9 mouse cellular contexts compared by ENCODE assay signal in genomic region chr5:31810796-31811662, GRCm38 (mm10).
DNase-seq lines count a peak whose midpoint lies in the region; ATAC-seq lines count a peak whose summit lies in the region.
"Had no signal": no experiment of that assay in that cellular context is flagged by ENCODE, and none has a peak within 500 bp of the region (broad histone marks: within the 10 kb centered on the region; RNA-seq: fewer than 3 reads in every experiment).

No protein-coding gene starts in this region.

- no peaks in the 10 kb centered on the region for H3K36me3 ChIP-seq in liver, embryonic 15.5 days (replicated peaks)
- H3K36me3 ChIP-seq in hindbrain, embryonic 12.5 days = no peaks in the 10 kb centered on the region
- H3K36me3 ChIP-seq: midbrain, embryonic 12.5 days had no signal

- no peak for ATAC-seq in cerebellum, adult (ENCODE audit: insufficient number of reproducible peaks, low FRiP score, low TSS enrichment)
- ATAC-seq in liver, embryonic 15.5 days (ENCODE audit: insufficient read depth) = peak; percentile 49; the same call in 1 of the 2 replicates
- ATAC-seq in hindbrain, embryonic 12.5 days (ENCODE audit: low FRiP score) = no peak
- no peak; the same call in 1 of the 2 replicates for ATAC-seq in frontal cortex, adult (ENCODE audit: low TSS enrichment)

- H3K27ac ChIP-seq in liver, embryonic 15.5 days (replicated peaks) = no peak overlapping the region
- no peak overlapping the region for H3K27ac ChIP-seq in hindbrain, embryonic 12.5 days
- H3K27ac ChIP-seq: midbrain, embryonic 12.5 days had no signal

- H3K9ac ChIP-seq in liver, embryonic 15.5 days = no peak overlapping the region
- H3K9ac ChIP-seq in hindbrain, embryonic 12.5 days = no peak overlapping the region
- H3K9ac ChIP-seq: midbrain, embryonic 12.5 days had no signal

- no peaks in the 10 kb centered on the region for H3K9me3 ChIP-seq in liver, embryonic 15.5 days (replicated peaks)
- H3K9me3 ChIP-seq in hindbrain, embryonic 12.5 days (replicated peaks) = no peaks in the 10 kb centered on the region
- H3K9me3 ChIP-seq: midbrain, embryonic 12.5 days had no signal

- intact Hi-C loops in heart, postnatal 36 days (cut with DNase I) = no loop called here

- 33% methylated on average over 12 of the region's 12 CpGs for WGBS in liver, embryonic 15.5 days (ENCODE audit: insufficient replicate concordance)
- WGBS in hindbrain, embryonic 12.5 days = 58% methylated on average over 12 of the region's 12 CpGs

- peak; percentile 12 for DNase-seq in cerebellum, adult 8-10 months
- DNase-seq in right cerebral cortex, postnatal 14 days = peak; percentile 19
- DNase-seq in right cerebral cortex, postnatal 4 days = no peak
- peak; percentile 24 to 41 for DNase-seq in heart, postnatal 36 days

- H3K4me1 ChIP-seq in liver, embryonic 15.5 days (replicated peaks) = peaks cover 10% of the 10 kb centered on the region
- peaks cover 6% of the 10 kb centered on the region for H3K4me1 ChIP-seq in hindbrain, embryonic 12.5 days

- H3K4me3 ChIP-seq in liver, embryonic 15.5 days (replicated peaks) = no peak overlapping the region
- no peak overlapping the region for H3K4me3 ChIP-seq in hindbrain, embryonic 12.5 days
- H3K4me3 ChIP-seq: midbrain, embryonic 12.5 days had no signal

- H3K4me2 ChIP-seq in liver, embryonic 15.5 days = peak overlapping the region; percentile 8; the same call in 1 of the 2 replicates
- no peak overlapping the region for H3K4me2 ChIP-seq in hindbrain, embryonic 12.5 days (replicated peaks)
- H3K4me2 ChIP-seq: midbrain, embryonic 12.5 days had no signal

- H3K27me3 ChIP-seq in liver, embryonic 15.5 days = no peaks in the 10 kb centered on the region
- H3K27me3 ChIP-seq in hindbrain, embryonic 12.5 days = no peaks in the 10 kb centered on the region
- H3K27me3 ChIP-seq: midbrain, embryonic 12.5 days had no signal
